Comparison of ENCODE assay signal across 29 mouse cellular contexts in the genomic region with DNA sequence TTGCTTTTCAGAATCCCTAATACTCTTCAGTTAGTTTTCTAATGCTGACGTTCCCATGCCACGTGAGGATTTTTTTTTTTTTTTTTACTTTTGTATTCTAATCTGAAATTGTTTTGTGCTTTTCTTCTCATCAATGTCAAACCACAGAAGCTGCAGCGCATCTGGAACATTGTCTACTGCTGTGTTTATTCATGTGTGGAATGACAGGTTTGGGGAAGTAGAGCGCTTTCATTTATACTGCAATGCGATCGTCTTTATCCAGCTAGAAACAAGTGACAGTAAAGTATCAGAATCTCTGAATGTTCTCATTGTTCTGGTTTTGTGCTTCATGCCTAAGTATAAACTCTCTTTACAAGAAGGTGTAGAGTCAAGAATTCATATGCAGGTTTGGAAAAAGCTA. TPM values are rescaled to one million over a fixed set of nuclear protein-coding genes. Genes with fewer than 3 reads are reported as not detected.
"Had no signal": no experiment of that assay in that cellular context is flagged by ENCODE, and none has a peak within 500 bp of the region (broad histone marks: within the 10 kb centered on the region; RNA-seq: fewer than 3 reads in every experiment).

No protein-coding gene starts in this region.

- H3K27me3 ChIP-seq: heart, embryonic 13.5 days; heart, embryonic 15.5 days; hindbrain, embryonic 12.5 days; intestine, embryonic 15.5 days; kidney, embryonic 15.5 days; limb, embryonic 13.5 days; limb, embryonic 15.5 days; liver, embryonic 13.5 days had no signal

- H3K4me1 ChIP-seq: heart, embryonic 15.5 days; hindbrain, embryonic 12.5 days; intestine, embryonic 15.5 days; kidney, embryonic 15.5 days; limb, embryonic 13.5 days; limb, embryonic 15.5 days had no signal

- DNase-seq: gastrocnemius, postnatal 14 days; gastrocnemius, postnatal 36 days; heart, adult 11 months; heart, adult 2 months; heart, postnatal 14 days; heart, postnatal 36 days; kidney, adult 18-20 months; kidney, adult 8-10 months; kidney, postnatal 10 days; kidney, postnatal 25 days; kidney, postnatal 4 days; layer of hippocampus, adult 9-11 months; layer of hippocampus, postnatal 36 days; left cerebral cortex, postnatal 4 days; liver, embryonic 13.5 days had no signal

- ATAC-seq: hindbrain, embryonic 16.5 days; inflammation-experienced regulatory T-cells, adult 6 months; intestine, embryonic 15.5 days; intestine, postnatal 0 days had no signal

- H3K4me2 ChIP-seq: heart, embryonic 11.5 days; heart, embryonic 13.5 days; heart, embryonic 15.5 days; hindbrain, embryonic 12.5 days; hindbrain, embryonic 14.5 days; intestine, embryonic 15.5 days; kidney, embryonic 15.5 days; limb, embryonic 13.5 days; limb, embryonic 15.5 days; liver, embryonic 13.5 days had no signal

- H3K9ac ChIP-seq: heart, embryonic 13.5 days; heart, embryonic 15.5 days; hindbrain, embryonic 12.5 days; hindbrain, embryonic 14.5 days; intestine, embryonic 15.5 days; kidney, embryonic 15.5 days; limb, embryonic 13.5 days; limb, embryonic 15.5 days; liver, embryonic 13.5 days had no signal

- H3K4me3 ChIP-seq: heart, adult 2 months; heart, embryonic 13.5 days; heart, embryonic 15.5 days; hindbrain, embryonic 10.5 days; hindbrain, embryonic 12.5 days; intestine, embryonic 15.5 days; kidney, embryonic 15.5 days; limb, embryonic 13.5 days; limb, embryonic 15.5 days; liver, embryonic 13.5 days had no signal

- H3K36me3 ChIP-seq: heart, embryonic 13.5 days; heart, embryonic 15.5 days; hindbrain, embryonic 10.5 days; hindbrain, embryonic 12.5 days; intestine, embryonic 15.5 days; kidney, embryonic 15.5 days; limb, embryonic 13.5 days; limb, embryonic 15.5 days; liver, embryonic 13.5 days had no signal

- H3K27ac ChIP-seq: heart, adult 2 months; heart, embryonic 13.5 days; heart, embryonic 15.5 days; hindbrain, embryonic 10.5 days; hindbrain, embryonic 12.5 days; hindbrain, embryonic 14.5 days; intestine, embryonic 15.5 days; kidney, embryonic 15.5 days; limb, embryonic 13.5 days; limb, embryonic 15.5 days; liver, embryonic 13.5 days had no signal

- H3K9me3 ChIP-seq: heart, embryonic 13.5 days; heart, embryonic 15.5 days; hindbrain, embryonic 10.5 days; hindbrain, embryonic 12.5 days; intestine, embryonic 15.5 days; kidney, embryonic 15.5 days; limb, embryonic 13.5 days; limb, embryonic 15.5 days; liver, embryonic 13.5 days had no signal

RNA-seq across cellular contexts. Expression of a gene that starts 56.4 kb away (rescaled TPM):
- total RNA-seq: liver, adult 2 months had no signal
- polyA plus RNA-seq: inflammation-experienced regulatory T-cells, adult 6 months; liver, adult 2 months had no signal
